Mouse (Mus musculus) forelimb bud, embryonic 11.5 days (tissue): ENCODE results near the gene Pcdh15.

Source experiments
- DNase-seq: peaks from one replicate; pipeline ENCODE4 v3.0.0-alpha.2; 2012; ENCODE audit warnings: low read depth, low spot score

Pcdh15 gene

GRCm38 (mm10) chr10:74538371-74538770, 1439.2 kb downstream of the Pcdh15 start:
- no peak for DNase-seq

- DNase-seq = no peak
Observed at GRCm38 (mm10) chr10:74555326-74555725, 1456.2 kb downstream of the Pcdh15 start.

GRCm38 (mm10) chr10:74569603-74570002, 1470.5 kb downstream of the Pcdh15 start:
- no peak for DNase-seq

- no peak for DNase-seq
Observed at GRCm38 (mm10) chr10:74579924-74580323, 1480.8 kb downstream of the Pcdh15 start.

- DNase-seq = no peak
Observed at GRCm38 (mm10) chr10:74591799-74592198, 1492.7 kb downstream of the Pcdh15 start.

- no peak for DNase-seq
Observed at GRCm38 (mm10) chr10:74607683-74608082, 1508.5 kb downstream of the Pcdh15 start.

- DNase-seq = no peak
Observed at GRCm38 (mm10) chr10:74621837-74622236, 1522.7 kb downstream of the Pcdh15 start.

GRCm38 (mm10) chr10:74625715-74626114, 1526.6 kb downstream of the Pcdh15 start:
- DNase-seq = peak; percentile 9

GRCm38 (mm10) chr10:74626596-74626995, 1527.5 kb downstream of the Pcdh15 start:
- DNase-seq = no peak

GRCm38 (mm10) chr10:74631314-74631713, 1532.2 kb downstream of the Pcdh15 start:
- no peak for DNase-seq

- DNase-seq = no peak
Observed at GRCm38 (mm10) chr10:74637040-74637439, 1537.9 kb downstream of the Pcdh15 start.

- no peak for DNase-seq
Observed at GRCm38 (mm10) chr10:74642125-74642524, 1543.0 kb downstream of the Pcdh15 start.

- no peak for DNase-seq
Observed at GRCm38 (mm10) chr10:74663171-74663570, 1564.0 kb downstream of the Pcdh15 start.

GRCm38 (mm10) chr10:74680016-74680491, 1580.9 kb downstream of the Pcdh15 start:
- DNase-seq = peak; percentile 42

GRCm38 (mm10) chr10:74680559-74680958, 1581.4 kb downstream of the Pcdh15 start:
- DNase-seq = peak; percentile 40
